Mouse (Mus musculus) midbrain, embryonic 16.5 days (tissue): ENCODE measurements around the gene Ap4b1. TPM values are rescaled to one million over a fixed set of nuclear protein-coding genes. Genes with fewer than 3 reads are reported as not detected.
"Not testable (repeated sequence)": the region's sequence is repeated elsewhere in the genome, so short reads cannot be mapped to it uniquely, and the experiment has no call there.

Source experiments
- ATAC-seq: fragments of 200-750 bp; cut with Nextera tagmentation; 2 replicates; pipeline ENCODE4 v1.8.0; 2017; ENCODE audit warnings: moderate TSS enrichment
- H3K27ac ChIP-seq: fragments of 300-500 bp; sonication (generic); 2 replicates; pipeline ENCODE4 v1.5.1; 2014; ENCODE audit warnings: mild to moderate bottlenecking, low read length, mixed read lengths
- H3K27me3 ChIP-seq: fragments of 300-500 bp; sonication (generic); 2 replicates; pipeline ENCODE4 v1.6.1; 2014; ENCODE audit warnings: low read depth, low read length, mixed read lengths; ENCODE audit not compliant: control insufficient read depth, insufficient read depth
- H3K36me3 ChIP-seq: fragments of 300-500 bp; sonication (generic); 2 replicates; pipeline ENCODE4 v1.6.1; 2014; ENCODE audit warnings: mild to moderate bottlenecking, low read length, moderate library complexity, mixed read lengths; ENCODE audit not compliant: control insufficient read depth, insufficient read depth
- H3K4me1 ChIP-seq: fragments of 300-500 bp; sonication (generic); 2 replicates; pipeline ENCODE4 v1.6.1; 2014; ENCODE audit warnings: mild to moderate bottlenecking, low read length, mixed read lengths; ENCODE audit not compliant: control insufficient read depth, insufficient read depth
- H3K4me2 ChIP-seq: fragments of 300-500 bp; sonication (generic); 2 replicates; pipeline ENCODE4 v1.6.1; 2014; ENCODE audit warnings: mild to moderate bottlenecking, low read length, mixed read lengths
- H3K4me3 ChIP-seq: fragments of 300-500 bp; sonication (generic); 2 replicates; pipeline ENCODE4 v1.5.1; 2014; ENCODE audit warnings: low read depth, mild to moderate bottlenecking, low read length, moderate library complexity, mixed read lengths
- H3K9ac ChIP-seq: fragments of 300-500 bp; sonication (generic); 2 replicates; pipeline ENCODE4 v1.6.1; 2014; ENCODE audit warnings: low read depth, low read length, mixed read lengths
- H3K9me3 ChIP-seq: fragments of 300-500 bp; sonication (generic); replicated peaks from 2 replicates; pipeline ENCODE4 v1.6.1; 2014; ENCODE audit warnings: mild to moderate bottlenecking, low read length, mixed read lengths; ENCODE audit not compliant: control insufficient read depth, poor library complexity, severe bottlenecking
- WGBS: fragments of 180-500 bp; shearing (Covaris S2); extraction: QIAGEN DNeasy Blood & Tissue Kit; methylation state at CpG from one replicate; pipeline ENCODE4 v1.1.7; 2014; 5-methylcytosine and 5-hydroxymethylcytosine counted together
- polyA plus RNA-seq: library from polyadenylated mRNA; unstranded; fragments of >200 nt; fragmentation: Nextera tagmentation; extraction: Ambion mirVana; gene quantifications from 2 replicates; pipeline ENCODE4 v1.2.1, GENCODE M21; 2015

Gene Ap4b1
- polyA plus RNA-seq, 1 experiment from 2014 or later = 22.8 TPM

- ATAC-seq = no peak
- Histone ChIP-seq H3K9ac (no peak overlapping the region), H3K4me3 (no peak overlapping the region), H3K36me3 (peaks cover 10% of the 10 kb centered on the region), H3K27ac (no peak overlapping the region), H3K27me3 (no peaks in the 10 kb centered on the region), H3K4me1 (peaks cover 18% of the 10 kb centered on the region), H3K4me2 (no peak overlapping the region), H3K9me3 (no peaks in the 10 kb centered on the region)
- 94% methylated on average over 6 of the region's 6 CpGs for WGBS
These were observed 1.6 kb downstream of the Ap4b1 start for GRCm38 (mm10) chr3:103810967-103811366.

GRCm38 (mm10) chr3:103827548-103827947 lies 18.2 kb downstream of the Ap4b1 start:
- no peaks in the 10 kb centered on the region for H3K9me3 ChIP-seq
- ATAC-seq = no peak
- no peak overlapping the region for H3K4me3 ChIP-seq
- no peak overlapping the region for H3K27ac ChIP-seq
- no peaks in the 10 kb centered on the region for H3K27me3 ChIP-seq
- no peaks in the 10 kb centered on the region for H3K36me3 ChIP-seq
- H3K9ac ChIP-seq = no peak overlapping the region
- H3K4me1 ChIP-seq = no peaks in the 10 kb centered on the region
- H3K4me2 ChIP-seq = no peak overlapping the region

GRCm38 (mm10) chr3:103829036-103829435 lies 19.7 kb downstream of the Ap4b1 start:
- no peaks in the 10 kb centered on the region for H3K27me3 ChIP-seq
- 90% methylated on average over 3 of the region's 3 CpGs for WGBS

GRCm38 (mm10) chr3:103830681-103831080 lies 21.4 kb downstream of the Ap4b1 start:
- not testable (repeated sequence) for H3K9ac ChIP-seq, H3K4me1 ChIP-seq, ATAC-seq, H3K36me3 ChIP-seq, H3K9me3 ChIP-seq, H3K27ac ChIP-seq, H3K27me3 ChIP-seq, H3K4me2 ChIP-seq, H3K4me3 ChIP-seq
- WGBS = 49% methylated on average over 1 of the region's 1 CpGs

More at GRCm38 (mm10) chr3:103829036-103829435, 19.7 kb downstream of the Ap4b1 start:
- Histone ChIP-seq H3K9ac (no peak overlapping the region), H3K9me3 (no peaks in the 10 kb centered on the region), H3K4me3 (no peak overlapping the region), H3K27ac (no peak overlapping the region), H3K36me3 (no peaks in the 10 kb centered on the region), H3K4me1 (no peaks in the 10 kb centered on the region), H3K4me2 (no peak overlapping the region)
- no peak for ATAC-seq

- Histone ChIP-seq H3K9ac (no peak overlapping the region), H3K9me3 (no peaks in the 10 kb centered on the region), H3K4me3 (no peak overlapping the region), H3K4me2 (no peak overlapping the region), H3K27me3 (no peaks in the 10 kb centered on the region), H3K27ac (no peak overlapping the region), H3K4me1 (no peaks in the 10 kb centered on the region), H3K36me3 (no peaks in the 10 kb centered on the region)
- ATAC-seq = no peak
- 81% methylated on average over 7 of the region's 7 CpGs for WGBS
These were observed 21.8 kb downstream of the Ap4b1 start for GRCm38 (mm10) chr3:103831146-103831545.

GRCm38 (mm10) chr3:103832426-103832825 lies 23.1 kb downstream of the Ap4b1 start, which contains the start of gene Bcl2l15:
Gene Bcl2l15, plus strand, starts transcription at chr3:103832601.
- no peaks in the 10 kb centered on the region for H3K27me3 ChIP-seq
- ATAC-seq = no peak
- no peak within 1 kb of the TSS for H3K4me2 ChIP-seq
- H3K4me1 ChIP-seq = no peaks in the 10 kb centered on the region
- no peak within 1 kb of the TSS for H3K4me3 ChIP-seq
- no peaks in the 10 kb centered on the region for H3K9me3 ChIP-seq
- H3K27ac ChIP-seq = no peak within 1 kb of the TSS
- H3K9ac ChIP-seq = no peak within 1 kb of the TSS
- no peaks in the 10 kb centered on the region for H3K36me3 ChIP-seq

- 85% methylated on average over 2 of the region's 2 CpGs for WGBS
- H3K4me1 ChIP-seq = no peaks in the 10 kb centered on the region
- H3K4me2 ChIP-seq = no peak overlapping the region
- no peak overlapping the region for H3K27ac ChIP-seq
- H3K27me3 ChIP-seq = no peaks in the 10 kb centered on the region
- no peak for ATAC-seq
- no peak overlapping the region for H3K4me3 ChIP-seq
- H3K9me3 ChIP-seq = no peaks in the 10 kb centered on the region
- no peaks in the 10 kb centered on the region for H3K36me3 ChIP-seq
- H3K9ac ChIP-seq = no peak overlapping the region
These were observed 24.7 kb downstream of the Ap4b1 start for GRCm38 (mm10) chr3:103834001-103834400.

GRCm38 (mm10) chr3:103835272-103835950 lies 26.1 kb downstream of the Ap4b1 start:
- no peak overlapping the region for H3K4me3 ChIP-seq
- no peaks in the 10 kb centered on the region for H3K4me1 ChIP-seq
- no peak overlapping the region for H3K9ac ChIP-seq
- no peak overlapping the region for H3K27ac ChIP-seq
- no peaks in the 10 kb centered on the region for H3K27me3 ChIP-seq
- no peak overlapping the region for H3K4me2 ChIP-seq
- no peaks in the 10 kb centered on the region for H3K9me3 ChIP-seq
- no peaks in the 10 kb centered on the region for H3K36me3 ChIP-seq
- no peak for ATAC-seq
- WGBS = 78% methylated on average over 6 of the region's 6 CpGs

- Histone ChIP-seq H3K27ac (no peak overlapping the region), H3K4me1 (no peaks in the 10 kb centered on the region), H3K4me2 (no peak overlapping the region), H3K9me3 (no peaks in the 10 kb centered on the region), H3K36me3 (no peaks in the 10 kb centered on the region), H3K27me3 (no peaks in the 10 kb centered on the region), H3K9ac (no peak overlapping the region), H3K4me3 (no peak overlapping the region)
- 84% methylated on average over 10 of the region's 10 CpGs for WGBS
- no peak for ATAC-seq
These were observed 26.6 kb downstream of the Ap4b1 start for GRCm38 (mm10) chr3:103835951-103836310.
